Mouse (Mus musculus) lung, embryonic 14.5 days (tissue): ENCODE data around the gene Rgsl1. TPM values are rescaled to one million over a fixed set of nuclear protein-coding genes. Genes with fewer than 3 reads are reported as not detected.

ENCODE experiments used
- ATAC-seq: fragments of 200-750 bp; cut with Nextera tagmentation; 2 replicates; pipeline ENCODE4 v1.8.0; 2017; ENCODE audit warnings: mild to moderate bottlenecking, moderate TSS enrichment, moderate library complexity; ENCODE audit not compliant: insufficient read depth
- DNase-seq: peaks from one replicate; pipeline ENCODE4 v3.0.0-alpha.2; 2015
- H3K27ac ChIP-seq: fragments of 300-500 bp; sonication (generic); 2 replicates; pipeline ENCODE4 v1.5.1; 2014; ENCODE audit warnings: low read depth, mild to moderate bottlenecking, moderate library complexity
- H3K27me3 ChIP-seq: fragments of 300-500 bp; sonication (generic); 2 replicates; pipeline ENCODE4 v1.6.1; 2014; ENCODE audit warnings: low read length, control low read depth; ENCODE audit not compliant: insufficient read depth
- H3K36me3 ChIP-seq: fragments of 300-500 bp; sonication (generic); 2 replicates; pipeline ENCODE4 v1.6.1; 2014; ENCODE audit warnings: control low read depth; ENCODE audit not compliant: insufficient read depth
- H3K4me1 ChIP-seq: fragments of 300-500 bp; sonication (generic); 2 replicates; pipeline ENCODE4 v1.6.1; 2014; ENCODE audit warnings: antibody characterized with exemption, control low read depth; ENCODE audit not compliant: insufficient read depth
- H3K4me2 ChIP-seq: fragments of 300-500 bp; sonication (generic); 2 replicates; pipeline ENCODE4 v1.6.1; 2014; ENCODE audit warnings: mild to moderate bottlenecking
- H3K4me3 ChIP-seq: fragments of 300-500 bp; sonication (generic); 2 replicates; pipeline ENCODE4 v1.5.1; 2014; ENCODE audit warnings: low read depth, low read length
- H3K9ac ChIP-seq: fragments of 300-500 bp; sonication (generic); 2 replicates; pipeline ENCODE4 v1.6.1; 2014
- H3K9me3 ChIP-seq: fragments of 300-500 bp; sonication (generic); 2 replicates; pipeline ENCODE4 v1.6.1; 2016; ENCODE audit warnings: low read depth, low read length, control low read depth
- CTCF ChIP-seq: IDR thresholded peaks from 2 replicates; pipeline ENCODE4 v1.5.1; 2016; ENCODE audit warnings: antibody characterized with exemption, low read depth
- WGBS: fragments of 180-500 bp; shearing (Covaris S2); extraction: QIAGEN DNeasy Blood & Tissue Kit; methylation state at CpG from one replicate; pipeline ENCODE4 v1.1.7; 2014; 5-methylcytosine and 5-hydroxymethylcytosine counted together
- polyA plus RNA-seq: library from polyadenylated mRNA; unstranded; fragments of >200 nt; fragmentation: Nextera tagmentation; extraction: Ambion mirVana; gene quantifications from 2 replicates; pipeline ENCODE4 v1.2.1, GENCODE M21; 2014

Rgsl1 gene
- polyA plus RNA-seq, 1 experiment from 2014 or later, result not detected

DNA sequence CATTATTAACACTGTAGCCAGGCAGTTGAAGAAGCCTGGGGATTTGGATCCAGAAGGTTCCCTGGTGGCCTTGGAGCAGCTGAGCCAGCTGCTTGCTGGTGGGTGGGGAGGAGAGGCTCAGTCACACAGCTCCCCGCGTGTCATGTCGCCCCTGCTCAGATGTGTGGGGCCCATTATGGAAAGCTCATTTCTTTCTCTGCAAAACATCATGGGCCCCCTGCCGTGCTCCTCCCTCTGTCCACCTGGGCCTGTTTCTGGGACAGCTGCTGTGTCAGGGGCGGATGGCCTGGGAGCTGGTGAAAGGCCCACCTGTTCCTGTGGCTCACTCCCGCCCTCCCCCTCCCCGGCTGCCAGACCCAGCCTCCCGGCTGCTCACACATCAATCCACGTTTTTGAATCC is 110.8 kb downstream of the Rgsl1 start:
- no peaks in the 10 kb centered on the region for H3K36me3 ChIP-seq
- H3K27ac ChIP-seq, result no peak overlapping the region
- 42% methylated on average over 9 of the region's 9 CpGs for WGBS
- no peak overlapping the region for H3K4me2 ChIP-seq
- no peak for DNase-seq
- no peak for TF ChIP-seq CTCF
- ATAC-seq, result no peak
- H3K4me1 ChIP-seq, result 0 out of 2 replicates have a peak, but pooled peaks cover 6% of the 10 kb centered on the region
- no peak overlapping the region for H3K9ac ChIP-seq
- H3K9me3 ChIP-seq, result no peaks in the 10 kb centered on the region
- H3K27me3 ChIP-seq, result peaks cover 7% of the 10 kb centered on the region; the same call in 1 of the 2 replicates
- H3K4me3 ChIP-seq, result no peak overlapping the region

DNA sequence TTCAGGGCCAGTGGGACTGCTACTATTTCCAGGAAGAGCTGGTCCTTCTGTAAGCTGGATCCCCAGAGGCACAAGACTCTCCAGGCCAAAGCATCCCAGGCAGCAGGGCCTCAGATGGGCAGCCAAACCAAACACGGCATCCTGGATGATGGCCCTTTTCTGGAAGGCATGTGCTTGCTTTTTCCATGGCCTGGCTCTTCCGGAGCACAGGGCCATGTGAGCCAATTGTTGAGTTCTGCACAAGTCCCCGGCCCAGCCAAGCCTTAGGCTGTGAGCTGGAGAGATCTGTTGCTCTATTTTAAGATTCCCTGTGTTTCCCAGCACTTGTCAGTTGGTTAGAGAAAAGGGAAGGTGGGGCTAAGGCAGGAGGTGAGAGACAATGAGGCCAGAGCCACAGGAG is 113.3 kb downstream of the Rgsl1 start:
- no peak for DNase-seq

DNA sequence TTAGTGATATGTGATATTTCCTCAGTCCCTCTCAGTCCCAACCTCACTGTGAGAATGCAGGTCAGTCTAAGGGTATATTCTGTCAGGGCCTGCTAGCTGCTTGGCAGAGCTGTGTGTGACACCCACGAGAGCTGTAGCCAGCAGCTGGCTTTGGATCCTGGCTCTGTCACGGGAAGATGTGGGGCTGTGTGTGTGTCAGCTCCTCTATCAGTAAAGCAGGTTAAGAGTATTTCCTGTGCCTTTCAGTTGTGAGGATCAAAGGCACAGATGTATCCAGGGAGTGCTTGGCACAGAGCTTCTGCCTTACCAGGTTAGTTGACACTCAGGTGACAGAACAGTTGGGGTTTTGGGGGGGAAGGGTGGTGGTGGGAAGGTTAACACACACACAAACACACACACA is 114.1 kb downstream of the Rgsl1 start:
- TF ChIP-seq CTCF, result no peak

More for the DNA sequence above, 113.3 kb downstream of the Rgsl1 start:
- Histone ChIP-seq H3K4me1 (0 out of 2 replicates have a peak, but pooled peaks cover 6% of the 10 kb centered on the region), H3K4me2 (no peak overlapping the region), H3K9me3 (no peaks in the 10 kb centered on the region), H3K27me3 (no peaks in the 10 kb centered on the region), H3K27ac (no peak overlapping the region), H3K36me3 (no peaks in the 10 kb centered on the region), H3K9ac (no peak overlapping the region), H3K4me3 (no peak overlapping the region)
- no peak for TF ChIP-seq CTCF
- 50% methylated on average over 3 of the region's 3 CpGs for WGBS
- ATAC-seq, result no peak; the same call in 1 of the 2 replicates

More for the DNA sequence above, 114.1 kb downstream of the Rgsl1 start:
- no peaks in the 10 kb centered on the region for H3K36me3 ChIP-seq
- H3K4me3 ChIP-seq, result no peak overlapping the region
- DNase-seq (no peak), ATAC-seq (no peak)
- no peak overlapping the region for H3K27ac ChIP-seq
- H3K27me3 ChIP-seq, result no peaks in the 10 kb centered on the region
- no peak overlapping the region for H3K4me2 ChIP-seq
- H3K9ac ChIP-seq, result no peak overlapping the region
- H3K9me3 ChIP-seq, result no peaks in the 10 kb centered on the region
- H3K4me1 ChIP-seq, result 0 out of 2 replicates have a peak, but pooled peaks cover 6% of the 10 kb centered on the region
- WGBS, result 38% methylated on average over 2 of the region's 2 CpGs

Other genes starting within 250 kb of the Rgsl1 start
- 0.14 and 0.20 TPM in 2 replicates for gene Rgs8, start 191.1 kb downstream of the Rgsl1 start, polyA plus RNA-seq
- 0.34 and 0.54 TPM in 2 replicates for gene Rgs16, start 103.8 kb downstream of the Rgsl1 start, polyA plus RNA-seq
- 6.8 and 7.7 TPM in 2 replicates for gene Rnasel, start 94.7 kb downstream of the Rgsl1 start, polyA plus RNA-seq
- 0.26 and 0.34 TPM in 2 replicates for gene Teddm1b, start 30.2 kb upstream of the Rgsl1 start, polyA plus RNA-seq
- gene Teddm1a, start 47.6 kb upstream of the Rgsl1 start, polyA plus RNA-seq, result not detected in 2 replicates
- gene Glul, start 55.8 kb upstream of the Rgsl1 start, polyA plus RNA-seq, result 90.6 and 97.0 TPM in 2 replicates
- gene Teddm2, start 56.1 kb upstream of the Rgsl1 start, polyA plus RNA-seq, result 0.36 and 0.58 TPM in 2 replicates